ENCODE assay signal across 16 mouse cellular contexts in genomic region chr8:70512253-70512903, GRCm38 (mm10). TPM values are rescaled to one million over a fixed set of nuclear protein-coding genes. Genes with fewer than 3 reads are reported as not detected.
DNase-seq lines count a peak whose midpoint lies in the region; ATAC-seq and TF ChIP-seq lines count a peak whose summit lies in the region.
"Had no signal": no experiment of that assay in that cellular context is flagged by ENCODE, and none has a peak within 500 bp of the region (broad histone marks: within the 10 kb centered on the region; RNA-seq: fewer than 3 reads in every experiment).

No protein-coding gene starts in this region.

- H3K4me2 ChIP-seq in liver, embryonic 13.5 days, result peak overlapping the region; percentile 93

- TF ChIP-seq CTCF in testis, adult 2 months (IDR thresholded peaks at IDR 0.05; ENCODE audit: control insufficient read depth, insufficient read depth, insufficient replicate concordance, low read depth, low read length), result no peak

- TF ChIP-seq POLR2A in testis, adult 2 months (IDR thresholded peaks at IDR 0.05; ENCODE audit: control insufficient read depth, low read depth, low read length), result no peak

- WGBS in liver, embryonic 13.5 days (ENCODE audit: insufficient replicate concordance), result 58% methylated on average over 11 of the region's 11 CpGs

- peak overlapping the region; percentile 93 for H3K4me3 ChIP-seq in erythroblast, embryonic 14.5 days (replicated peaks)
- H3K4me3 ChIP-seq in testis, adult 2 months (ENCODE audit: control insufficient read depth, low read depth, low read length), result peak overlapping the region; percentile 62
- peak overlapping the region; percentile 89; the same call in 1 of the 2 replicates for H3K4me3 ChIP-seq in liver, embryonic 13.5 days (replicated peaks)
- H3K4me3 ChIP-seq: heart, adult 2 months had no signal

- H3K36me3 ChIP-seq in erythroblast, embryonic 14.5 days (ENCODE audit: control insufficient read depth), result peaks cover 75% of the 10 kb centered on the region
- H3K36me3 ChIP-seq in testis, adult 2 months (ENCODE audit: control insufficient read depth, insufficient read depth, low read length), result peaks cover 4% of the 10 kb centered on the region
- H3K36me3 ChIP-seq in liver, embryonic 13.5 days, result peaks cover 62% of the 10 kb centered on the region

- peak overlapping the region; percentile 99 for H3K9ac ChIP-seq in liver, embryonic 13.5 days

- no peak for DNase-seq in testis, postnatal 10 days (ENCODE audit: low spot score)
- DNase-seq in liver, embryonic 13.5 days, result no peak
- DNase-seq in MN1 (ENCODE audit: low spot score), result no peak
- DNase-seq in layer of hippocampus, postnatal 10 days (ENCODE audit: low spot score in 2 of 2), result no peak
- DNase-seq in ovary, adult 18-20 months (ENCODE audit: low spot score), result no peak
- DNase-seq: adrenal gland, postnatal 36 days; cerebellum, adult 11 months; heart, adult 2 months; kidney, adult 8-10 months; midbrain, embryonic 14.5 days; spleen, adult 18-20 months; thymus, adult 2 months had no signal

- H3K9me3 ChIP-seq in erythroblast, embryonic 14.5 days (ENCODE audit: control insufficient read depth, low read length), result no peaks in the 10 kb centered on the region
- H3K9me3 ChIP-seq in liver, embryonic 13.5 days (replicated peaks), result no peaks in the 10 kb centered on the region

- no peak for ATAC-seq in erythroblast, adult 5-6 weeks (replicated peaks; ENCODE audit: low FRiP score, poor library complexity, severe bottlenecking)
- no peak for ATAC-seq in liver, embryonic 13.5 days (ENCODE audit: low read depth)
- ATAC-seq: lung, postnatal 0 days had no signal

- H3K4me1 ChIP-seq in erythroblast, embryonic 14.5 days (ENCODE audit: control insufficient read depth), result peaks cover 60% of the 10 kb centered on the region
- H3K4me1 ChIP-seq in testis, adult 2 months (ENCODE audit: control insufficient read depth, insufficient read depth, low read length), result no peaks in the 10 kb centered on the region; the same call in 1 of the 2 replicates
- peaks cover 52% of the 10 kb centered on the region for H3K4me1 ChIP-seq in liver, embryonic 13.5 days (replicated peaks)

- H3K27me3 ChIP-seq in erythroblast, embryonic 14.5 days (ENCODE audit: control insufficient read depth), result no peaks in the 10 kb centered on the region
- H3K27me3 ChIP-seq in testis, adult 2 months (ENCODE audit: control insufficient read depth, insufficient read depth, low read length), result no peaks in the 10 kb centered on the region
- H3K27me3 ChIP-seq in liver, embryonic 13.5 days, result no peaks in the 10 kb centered on the region

- no peak overlapping the region for H3K27ac ChIP-seq in testis, adult 2 months (ENCODE audit: control insufficient read depth, insufficient read depth, low read depth, low read length)
- peak overlapping the region; percentile 99 for H3K27ac ChIP-seq in liver, embryonic 13.5 days
- H3K27ac ChIP-seq: heart, adult 2 months had no signal

RNA-seq across cellular contexts. Expression of gene Uba52, which starts 1.8 kb away (rescaled TPM):
- polyA plus RNA-seq in erythroblast, embryonic 14.5 days (2012), result 107 and 138 TPM in 2 replicates
- 653 and 914 TPM in 2 replicates for total RNA-seq in erythroblast, adult 5-6 weeks (2015; ENCODE audit: low replicate concordance)
- 249 and 1,009 TPM in 2 replicates for total RNA-seq in erythroblast, adult 5-6 weeks (2017; ENCODE audit: low replicate concordance)
- 768 and 853 TPM in 2 replicates for polyA plus RNA-seq in testis, adult 2 months (2012; rRNA removed)
- 736 and 758 TPM in 2 replicates for polyA plus RNA-seq in liver, embryonic 13.5 days (2015; fragmentation: Nextera tagmentation; extraction: Ambion mirVana)
- total RNA-seq in layer of hippocampus, postnatal 10 days (2021), result 1,000 to 10,000 TPM in 1 of 2 experiments, 100 to 1,000 TPM in 1; 916 to 1,148 TPM

RNA-seq across cellular contexts. Expression of gene Rex1bd, which starts 5.8 kb away (rescaled TPM):
- polyA plus RNA-seq in erythroblast, embryonic 14.5 days (2012), result 53.1 and 68.2 TPM in 2 replicates
- 2.9 and 14.0 TPM in 2 replicates for total RNA-seq in erythroblast, adult 5-6 weeks (2015; ENCODE audit: low replicate concordance)
- 5.2 and 9.5 TPM in 2 replicates for total RNA-seq in erythroblast, adult 5-6 weeks (2017; ENCODE audit: low replicate concordance)
- 23.9 and 26.9 TPM in 2 replicates for polyA plus RNA-seq in testis, adult 2 months (2012; rRNA removed)
- 81.2 and 82.3 TPM in 2 replicates for polyA plus RNA-seq in liver, embryonic 13.5 days (2015; fragmentation: Nextera tagmentation; extraction: Ambion mirVana)
- total RNA-seq in layer of hippocampus, postnatal 10 days (2021), result 100 to 1,000 TPM in 1 of 2 experiments, 10 to 100 TPM in 1; 97.8 to 106 TPM

RNA-seq across cellular contexts. Expression of gene Fkbp8, which starts 15.1 kb away (rescaled TPM):
- polyA plus RNA-seq in erythroblast, embryonic 14.5 days (2012), result 255 and 264 TPM in 2 replicates
- 27.1 and 47.4 TPM in 2 replicates for total RNA-seq in erythroblast, adult 5-6 weeks (2015; ENCODE audit: low replicate concordance)
- total RNA-seq in erythroblast, adult 5-6 weeks (2017; ENCODE audit: low replicate concordance), result 53.5 and 56.9 TPM in 2 replicates
- polyA plus RNA-seq in testis, adult 2 months (2012; rRNA removed), result 179 and 198 TPM in 2 replicates
- 177 and 182 TPM in 2 replicates for polyA plus RNA-seq in liver, embryonic 13.5 days (2015; fragmentation: Nextera tagmentation; extraction: Ambion mirVana)
- 100 to 1,000 TPM; 337 to 361 TPM for total RNA-seq in layer of hippocampus, postnatal 10 days (2021)

RNA-seq across cellular contexts. Expression of gene Kxd1, which starts 15.4 kb away (rescaled TPM):
- polyA plus RNA-seq in erythroblast, embryonic 14.5 days (2012), result 2.6 and 3.8 TPM in 2 replicates
- total RNA-seq in erythroblast, adult 5-6 weeks (2015; ENCODE audit: low replicate concordance), result 21.7 and 45.3 TPM in 2 replicates
- total RNA-seq in erythroblast, adult 5-6 weeks (2017; ENCODE audit: low replicate concordance), result 10.9 and 18.1 TPM in 2 replicates
- polyA plus RNA-seq in testis, adult 2 months (2012; rRNA removed), result 77.9 and 84.7 TPM in 2 replicates
- polyA plus RNA-seq in liver, embryonic 13.5 days (2015; fragmentation: Nextera tagmentation; extraction: Ambion mirVana), result 36.2 TPM in 2 replicates
- 10 to 100 TPM; 33.1 to 35.3 TPM for total RNA-seq in layer of hippocampus, postnatal 10 days (2021)

RNA-seq across cellular contexts. Expression of gene Crlf1, which starts 19.4 kb away (rescaled TPM):
- 0.63 and 1.7 TPM in 2 replicates for polyA plus RNA-seq in erythroblast, embryonic 14.5 days (2012)
- total RNA-seq in erythroblast, adult 5-6 weeks (2015; ENCODE audit: low replicate concordance), result 3.7 TPM in 1 of 2 replicates, not detected in the other
- 2.5 TPM in 1 of 2 replicates, not detected in the other for total RNA-seq in erythroblast, adult 5-6 weeks (2017; ENCODE audit: low replicate concordance)
- polyA plus RNA-seq in testis, adult 2 months (2012; rRNA removed), result 126 and 137 TPM in 2 replicates
- 3.2 and 3.6 TPM in 2 replicates for polyA plus RNA-seq in liver, embryonic 13.5 days (2015; fragmentation: Nextera tagmentation; extraction: Ambion mirVana)
- total RNA-seq in layer of hippocampus, postnatal 10 days (2021), result 10 to 100 TPM; 21.3 to 22.0 TPM
